ENCODE assay signal across 20 mouse cellular contexts in the genomic region with DNA sequence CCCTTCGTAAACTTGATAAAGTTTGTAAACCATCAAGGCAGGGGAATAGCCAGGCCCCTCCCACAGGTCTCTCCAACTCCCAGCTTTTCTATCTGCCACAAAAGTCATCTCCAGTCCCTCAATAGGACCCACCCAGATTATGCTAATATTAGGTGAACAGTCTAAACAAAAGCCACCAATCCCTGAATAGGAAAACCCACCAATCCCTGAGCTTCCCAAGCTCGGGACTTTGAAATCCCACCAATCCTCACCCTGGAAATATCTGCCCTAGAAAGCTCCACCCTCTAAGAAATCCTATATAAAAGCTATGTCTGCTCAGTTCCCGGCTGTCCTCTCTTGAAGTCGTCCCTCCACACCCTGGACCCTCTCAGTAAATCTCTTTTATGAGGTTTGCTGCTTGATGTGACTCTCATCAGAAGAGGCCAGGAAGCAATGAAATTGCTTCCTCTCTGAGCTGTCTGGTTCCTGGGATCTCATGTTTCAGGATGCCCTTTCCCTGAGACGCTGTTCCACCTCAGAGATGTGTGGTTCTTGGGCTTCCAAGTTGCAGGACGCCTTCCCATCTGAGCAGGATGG. TPM values are rescaled to one million over a fixed set of nuclear protein-coding genes. Genes with fewer than 3 reads are reported as not detected.
"Had no signal": no experiment of that assay in that cellular context is flagged by ENCODE, and none has a peak within 500 bp of the region (broad histone marks: within the 10 kb centered on the region; RNA-seq: fewer than 3 reads in every experiment).

No protein-coding gene starts in this region.

- H3K27me3 ChIP-seq: midbrain, embryonic 12.5 days; neural tube, embryonic 13.5 days; neural tube, embryonic 15.5 days had no signal

- DNase-seq: lung, adult 18-20 months; lung, embryonic 14.5 days; lung, postnatal 10 days; lung, postnatal 4 days; midbrain, embryonic 14.5 days; retina, postnatal 1 day; right cerebral cortex, adult 18-20 months; right cerebral cortex, postnatal 25 days; right cerebral cortex, postnatal 4 days; spleen, adult 18-20 months; thymus, adult 2 months; thymus, postnatal 36 days had no signal

- H3K4me3 ChIP-seq: midbrain, embryonic 10.5 days; midbrain, embryonic 12.5 days; myocyte; neural tube, embryonic 13.5 days; neural tube, embryonic 15.5 days had no signal

- H3K4me2 ChIP-seq: lung, embryonic 14.5 days; midbrain, embryonic 12.5 days; neural tube, embryonic 13.5 days; neural tube, embryonic 15.5 days had no signal

- H3K9ac ChIP-seq: lung, embryonic 14.5 days; midbrain, embryonic 12.5 days; neural tube, embryonic 13.5 days; neural tube, embryonic 15.5 days had no signal

- H3K4me1 ChIP-seq: midbrain, embryonic 10.5 days; midbrain, embryonic 12.5 days; neural tube, embryonic 13.5 days; neural tube, embryonic 15.5 days had no signal

- H3K36me3 ChIP-seq: midbrain, embryonic 10.5 days; midbrain, embryonic 12.5 days; neural tube, embryonic 13.5 days; neural tube, embryonic 15.5 days had no signal

- H3K9me3 ChIP-seq: midbrain, embryonic 10.5 days; midbrain, embryonic 12.5 days; neural tube, embryonic 13.5 days; neural tube, embryonic 15.5 days had no signal

- H3K27ac ChIP-seq: midbrain, embryonic 10.5 days; midbrain, embryonic 12.5 days; neural tube, embryonic 13.5 days; neural tube, embryonic 15.5 days had no signal

- ATAC-seq: midbrain, embryonic 16.5 days had no signal

RNA-seq across cellular contexts. Expression of gene Shc3, which starts 59.1 kb away (rescaled TPM):
- polyA plus RNA-seq: liver, embryonic 16.5 days; lung, embryonic 14.5 days; lung, embryonic 16.5 days had no signal
